Mouse (Mus musculus): ENCODE measurements around the gene Plcz1.

DNA sequence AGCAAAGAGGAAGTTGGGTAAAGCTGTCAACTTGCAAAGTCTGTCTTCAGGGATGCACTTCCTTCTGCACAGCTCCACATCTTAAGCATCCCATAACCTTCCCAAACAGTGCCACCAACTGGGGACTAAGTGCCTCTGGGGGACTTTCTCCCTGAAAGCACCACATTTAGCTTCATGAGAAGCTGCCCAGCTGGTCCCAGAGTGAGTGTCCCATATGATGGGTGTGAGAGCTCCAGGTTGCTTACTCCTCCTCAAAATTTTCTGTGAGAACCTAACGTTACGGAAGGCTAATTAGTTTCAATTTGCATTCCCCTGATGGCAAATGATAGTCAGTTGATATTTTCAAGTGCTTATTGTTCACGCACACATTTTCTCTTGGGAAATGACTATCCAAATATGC is 57.2 kb downstream of the Plcz1 start:
- no peak for TF ChIP-seq POLR2A (IDR thresholded peaks at IDR 0.05; ENCODE audit: extremely low read depth, insufficient read depth, low read length)
- TF ChIP-seq CTCF (IDR thresholded peaks at IDR 0.05; ENCODE audit: extremely low read depth, insufficient read depth, low read length) = no peak

Data from cortical plate, adult 2 months (tissue).